In the genomic region with DNA sequence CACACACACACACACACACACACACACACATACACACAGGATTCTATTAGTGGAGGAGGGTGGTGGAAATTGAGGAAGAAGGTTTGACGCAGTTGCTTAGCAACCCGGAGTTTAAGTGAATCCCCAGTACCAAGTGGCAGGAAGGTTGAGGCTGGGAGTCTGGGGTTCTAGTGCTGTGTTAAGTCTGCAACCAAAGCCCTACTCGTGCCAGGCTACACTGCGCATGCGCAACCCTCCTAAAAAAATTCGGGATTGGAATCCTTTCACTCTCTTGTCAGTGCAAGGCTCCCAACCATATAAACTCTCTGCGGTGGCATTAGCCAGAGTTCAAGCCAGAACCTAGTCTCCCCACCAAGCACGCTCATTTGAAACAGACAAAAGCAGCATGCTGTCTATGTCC, we compare ENCODE assay signal across 17 mouse cellular contexts. TPM values are rescaled to one million over a fixed set of nuclear protein-coding genes. Genes with fewer than 3 reads are reported as not detected.
DNase-seq lines count a peak whose midpoint lies in the region; ATAC-seq and TF ChIP-seq lines count a peak whose summit lies in the region.
"Had no signal": no experiment of that assay in that cellular context is flagged by ENCODE, and none has a peak within 500 bp of the region (broad histone marks: within the 10 kb centered on the region; RNA-seq: fewer than 3 reads in every experiment).

No protein-coding gene starts in this region.

- H3K4me3 ChIP-seq in midbrain, embryonic 10.5 days: no peak overlapping the region
- no peak overlapping the region for H3K4me3 ChIP-seq in midbrain, postnatal 0 days (ENCODE audit: low read depth, low read length)
- H3K4me3 ChIP-seq in embryonic facial prominence, embryonic 10.5 days: no peak overlapping the region
- no peak overlapping the region for H3K4me3 ChIP-seq in hindbrain, embryonic 16.5 days (ENCODE audit: low read length)
- H3K4me3 ChIP-seq: embryonic facial prominence, embryonic 13.5 days; lung, embryonic 15.5 days had no signal

- no peak overlapping the region for H3K27ac ChIP-seq in midbrain, embryonic 10.5 days (replicated peaks)
- H3K27ac ChIP-seq in midbrain, postnatal 0 days (ENCODE audit: low read depth, low read length): no peak overlapping the region
- H3K27ac ChIP-seq in embryonic facial prominence, embryonic 10.5 days (replicated peaks): no peak overlapping the region
- H3K27ac ChIP-seq in hindbrain, embryonic 16.5 days (ENCODE audit: low read depth, low read length): no peak overlapping the region
- H3K27ac ChIP-seq: embryonic facial prominence, embryonic 13.5 days; lung, embryonic 15.5 days had no signal

- H3K9ac ChIP-seq in midbrain, postnatal 0 days (replicated peaks; ENCODE audit: low read length, poor library complexity, severe bottlenecking): no peak overlapping the region
- no peak overlapping the region for H3K9ac ChIP-seq in hindbrain, embryonic 16.5 days (ENCODE audit: low read depth, low read length)
- H3K9ac ChIP-seq: embryonic facial prominence, embryonic 13.5 days; lung, embryonic 15.5 days had no signal

- peaks cover 12% of the 10 kb centered on the region; the same call in 1 of the 2 replicates for H3K4me1 ChIP-seq in midbrain, embryonic 10.5 days
- H3K4me1 ChIP-seq in midbrain, postnatal 0 days (ENCODE audit: insufficient read depth, low read length): no peaks in the 10 kb centered on the region
- peaks cover 29% of the 10 kb centered on the region for H3K4me1 ChIP-seq in embryonic facial prominence, embryonic 10.5 days
- no peaks in the 10 kb centered on the region for H3K4me1 ChIP-seq in hindbrain, embryonic 16.5 days (ENCODE audit: control insufficient read depth, insufficient read depth, low read depth, low read length)
- H3K4me1 ChIP-seq: lung, embryonic 15.5 days had no signal

- H3K36me3 ChIP-seq in midbrain, embryonic 10.5 days: no peaks in the 10 kb centered on the region
- no peaks in the 10 kb centered on the region for H3K36me3 ChIP-seq in midbrain, postnatal 0 days (ENCODE audit: insufficient read depth, low read length)
- H3K36me3 ChIP-seq in embryonic facial prominence, embryonic 10.5 days (replicated peaks): no peaks in the 10 kb centered on the region
- H3K36me3 ChIP-seq in hindbrain, embryonic 16.5 days (ENCODE audit: control insufficient read depth, insufficient read depth, low read length): no peaks in the 10 kb centered on the region
- H3K36me3 ChIP-seq: embryonic facial prominence, embryonic 13.5 days; lung, embryonic 15.5 days had no signal

- H3K4me2 ChIP-seq in midbrain, postnatal 0 days (ENCODE audit: low read depth, low read length, poor library complexity, severe bottlenecking): no peak overlapping the region
- H3K4me2 ChIP-seq in hindbrain, embryonic 16.5 days (ENCODE audit: low read length): no peak overlapping the region
- H3K4me2 ChIP-seq: embryonic facial prominence, embryonic 13.5 days; heart, embryonic 11.5 days; liver, embryonic 11.5 days; lung, embryonic 15.5 days had no signal

- WGBS in midbrain, embryonic 10.5 days: 3% methylated on average over 8 of the region's 8 CpGs
- WGBS in midbrain, postnatal 0 days: under 1% methylated on average over 8 of the region's 8 CpGs
- WGBS in embryonic facial prominence, embryonic 10.5 days: 30% methylated on average over 8 of the region's 8 CpGs
- WGBS in hindbrain, embryonic 16.5 days: 5% methylated on average over 8 of the region's 8 CpGs

- peaks cover 99% of the 10 kb centered on the region for H3K27me3 ChIP-seq in midbrain, embryonic 10.5 days (ENCODE audit: low read depth, poor library complexity, severe bottlenecking)
- peaks cover 87% of the 10 kb centered on the region for H3K27me3 ChIP-seq in midbrain, postnatal 0 days (ENCODE audit: insufficient read depth, low read length)
- peaks cover 98% of the 10 kb centered on the region for H3K27me3 ChIP-seq in embryonic facial prominence, embryonic 10.5 days (replicated peaks; ENCODE audit: low read depth, poor library complexity, severe bottlenecking)
- peaks cover 67% of the 10 kb centered on the region for H3K27me3 ChIP-seq in hindbrain, embryonic 16.5 days (replicated peaks; ENCODE audit: control insufficient read depth, insufficient read depth, low read length)

- no peak for ATAC-seq in midbrain, postnatal 0 days (ENCODE audit: low FRiP score)
- peak; percentile 46 for ATAC-seq in hindbrain, embryonic 16.5 days
- no peak for ATAC-seq in inflammation-experienced regulatory T-cells, adult 6 months

- no peaks in the 10 kb centered on the region for H3K9me3 ChIP-seq in midbrain, embryonic 10.5 days (replicated peaks)
- H3K9me3 ChIP-seq in midbrain, postnatal 0 days (ENCODE audit: low read length): no peaks in the 10 kb centered on the region
- no peaks in the 10 kb centered on the region for H3K9me3 ChIP-seq in embryonic facial prominence, embryonic 10.5 days
- H3K9me3 ChIP-seq in hindbrain, embryonic 16.5 days (ENCODE audit: control insufficient read depth, low read length): no peaks in the 10 kb centered on the region
- H3K9me3 ChIP-seq: embryonic facial prominence, embryonic 13.5 days; lung, embryonic 15.5 days had no signal

- TF ChIP-seq CTCF in midbrain, postnatal 0 days (IDR thresholded peaks at IDR 0.05): no peak

- peak; percentile 59 for DNase-seq in midbrain, embryonic 10.5 days (ENCODE audit: low spot score)
- DNase-seq in midbrain, postnatal 0 days (ENCODE audit: low spot score): no peak
- peak; percentile 42 for DNase-seq in embryonic facial prominence, embryonic 10.5 days (ENCODE audit: low spot score)
- no peak for DNase-seq in c-Kit-positive CD71-positive TER-119-positive erythroid progenitor cells, embryonic 14.5 days (ENCODE audit: low spot score)
- no peak for DNase-seq in spleen, adult 12 weeks (ENCODE audit: low spot score)
- DNase-seq: cerebellum, adult 9-11 months; gastrocnemius, postnatal 25 days; heart, postnatal 36 days; kidney, adult 9 months; layer of hippocampus, adult 9-11 months; thymus, adult 18-20 months had no signal

RNA-seq across cellular contexts. Expression of a gene that starts 18.0 kb away (rescaled TPM):
- polyA plus RNA-seq in midbrain, embryonic 10.5 days (2016; fragmentation: Nextera tagmentation; extraction: Ambion mirVana): 24.7 and 33.7 TPM in 2 replicates
- 86.4 and 104 TPM in 2 replicates for total RNA-seq in midbrain, postnatal 0 days (2014; rRNA removed)
- 172 and 180 TPM in 2 replicates for polyA plus RNA-seq in midbrain, postnatal 0 days (2015; fragmentation: Nextera tagmentation; extraction: Ambion mirVana)
- 31.5 and 38.3 TPM in 2 replicates for polyA plus RNA-seq in embryonic facial prominence, embryonic 10.5 days (2016; fragmentation: Nextera tagmentation; extraction: Ambion mirVana)
- polyA plus RNA-seq in hindbrain, embryonic 16.5 days (2015; fragmentation: Nextera tagmentation; extraction: Ambion mirVana): 40.1 and 64.0 TPM in 2 replicates
- not detected for polyA plus RNA-seq in inflammation-experienced regulatory T-cells, adult 6 months (2017; shearing (Covaris generic))
- total RNA-seq: gastrocnemius, postnatal 25 days; heart, postnatal 36 days had no signal

Comparison
In these comparisons a context has a peak if more than half of its experiments do, and no peak if none do; other contexts are left out.
1. DNase-seq: peak in midbrain, embryonic 10.5 days (single experiment) and embryonic facial prominence, embryonic 10.5 days (single experiment); none in midbrain, postnatal 0 days (single experiment), c-Kit-positive CD71-positive TER-119-positive erythroid progenitor cells, embryonic 14.5 days (single experiment) and spleen, adult 12 weeks (single experiment).
2. RNA of a gene that starts 18.0 kb away (polyA plus RNA-seq): 172 to 180 TPM in midbrain, postnatal 0 days, 40.1 to 64.0 TPM in hindbrain, embryonic 16.5 days, 31.5 to 38.3 TPM in embryonic facial prominence, embryonic 10.5 days and 24.7 to 33.7 TPM in midbrain, embryonic 10.5 days; not detected in inflammation-experienced regulatory T-cells, adult 6 months; every median in the first group is over 10 times any median in the second.